Mouse (Mus musculus) MN1 (cell line): Measurements from ENCODE around the gene Palm3.

Experiments used
- DNase-seq: peaks from one replicate; pipeline ENCODE4 v3.0.0-alpha.2; 2016; ENCODE audit warnings: low spot score

Palm3 gene

DNA sequence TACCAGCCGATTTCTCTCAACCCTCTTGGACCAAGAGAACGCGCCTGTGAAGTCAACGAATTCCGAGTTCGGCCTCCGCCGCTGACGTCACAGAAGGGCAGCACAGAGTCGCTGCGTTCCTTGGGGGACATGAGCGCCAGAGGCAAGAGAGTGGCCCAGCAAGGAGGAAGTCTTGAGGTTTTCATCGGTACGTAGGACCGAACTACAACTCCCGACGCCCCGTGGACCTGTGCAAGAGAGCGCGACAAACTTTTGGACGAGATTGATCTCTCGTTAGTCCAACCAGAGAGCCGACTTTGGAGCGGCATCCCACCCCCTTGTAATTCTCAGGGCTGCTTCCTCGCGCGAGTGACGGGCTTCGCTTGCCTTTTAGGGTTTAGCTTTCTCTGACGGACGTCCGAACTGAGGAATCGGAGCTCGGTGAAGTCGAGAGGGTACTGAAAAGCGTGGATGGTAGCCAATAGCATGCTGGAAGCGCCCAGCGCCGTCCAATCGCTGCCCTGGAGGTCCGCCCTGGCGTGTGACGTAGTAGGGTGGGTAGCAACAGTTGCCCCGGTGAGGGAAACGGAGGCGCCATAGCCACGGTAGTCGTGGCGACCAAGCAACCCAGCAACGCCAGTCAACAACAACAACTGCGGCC, 45.1 kb downstream of the Palm3 start, which contains the start of gene Rfx1:
Gene Rfx1, plus strand, starts transcription at position 544 of the 640 bp plus-strand sequence.
- DNase-seq, result peak; percentile 100

DNA sequence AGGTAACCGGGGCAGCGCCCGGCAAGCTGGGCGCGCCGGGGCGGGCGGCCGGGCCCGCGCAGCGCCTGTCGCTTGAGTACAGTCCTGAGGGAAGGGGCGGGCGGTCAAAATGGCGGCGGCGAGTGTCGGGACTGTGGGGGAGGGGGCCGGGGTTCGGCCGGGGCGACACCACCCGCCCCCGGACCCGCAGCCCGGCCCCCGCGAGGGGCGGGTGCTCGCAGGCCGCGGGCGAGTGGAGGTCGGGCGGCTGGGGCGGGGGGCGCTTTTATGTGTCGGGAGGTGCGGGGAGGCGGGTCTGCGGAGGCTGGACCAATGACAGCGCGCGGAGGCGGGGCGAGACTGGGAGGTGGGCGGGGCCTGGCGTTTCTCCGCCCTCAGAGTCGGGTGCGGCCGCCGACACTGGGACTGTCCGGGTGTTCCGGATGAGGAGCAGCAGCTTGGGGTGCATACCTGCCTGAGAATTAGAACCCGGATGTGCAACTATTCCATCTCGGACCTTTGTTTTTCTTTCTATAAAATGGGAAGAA, 45.8 kb downstream of the Palm3 start:
- DNase-seq, result peak; percentile 93

DNA sequence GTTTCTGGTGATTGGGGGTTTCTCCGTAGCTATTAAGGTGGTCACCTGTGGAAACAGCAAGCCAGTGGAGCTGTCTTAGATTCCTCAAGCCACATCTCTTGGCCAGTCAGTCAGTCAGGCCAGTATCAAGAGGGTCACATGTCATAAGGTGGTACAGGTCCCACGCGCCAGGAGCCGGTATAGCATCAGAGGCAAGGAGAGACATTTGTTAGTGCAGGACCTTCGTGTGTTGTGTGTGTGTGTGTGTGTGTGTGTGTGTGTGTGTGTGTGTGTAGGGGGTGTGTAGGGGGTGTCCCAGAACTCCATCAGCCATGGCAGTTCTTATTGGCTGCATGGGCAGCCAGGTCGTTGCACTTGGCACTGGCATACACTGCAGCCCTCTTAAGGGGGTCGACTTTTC, 46.6 kb downstream of the Palm3 start:
- no peak for DNase-seq

DNA sequence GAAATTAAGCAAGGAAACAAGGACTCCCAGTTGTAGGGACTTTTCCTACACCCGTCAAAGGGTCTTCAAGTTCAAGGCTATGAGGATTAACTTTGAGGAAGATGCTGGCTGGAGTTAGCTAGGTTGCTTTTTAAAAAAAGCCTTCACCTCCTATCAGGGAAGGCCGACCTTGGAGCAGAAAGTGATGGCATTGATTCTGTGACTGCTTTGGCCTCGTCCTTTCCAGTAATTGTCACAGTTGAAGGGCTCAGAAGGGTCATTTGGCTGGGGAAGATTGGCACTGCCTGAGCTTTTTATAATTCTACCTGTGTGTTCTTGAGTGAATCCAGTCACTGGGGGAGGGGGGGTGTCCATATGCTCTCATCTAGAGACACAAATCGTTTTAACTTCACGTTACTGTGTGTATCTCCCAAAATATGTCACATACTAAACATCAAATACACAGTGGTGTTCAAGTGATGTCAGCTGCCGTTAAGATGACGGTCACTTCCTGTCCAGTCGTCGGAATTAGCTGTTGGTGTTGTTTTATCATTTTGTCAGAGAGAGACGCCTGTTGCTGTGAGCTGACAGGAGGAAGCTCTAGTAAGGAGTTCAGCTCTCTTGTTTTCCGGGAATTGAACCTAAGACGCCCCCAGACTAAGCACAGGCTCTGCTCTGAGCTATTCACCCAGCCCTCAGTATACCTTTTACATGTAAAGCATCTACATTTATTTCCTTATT, 47.2 kb downstream of the Palm3 start:
- DNase-seq, result no peak

DNA sequence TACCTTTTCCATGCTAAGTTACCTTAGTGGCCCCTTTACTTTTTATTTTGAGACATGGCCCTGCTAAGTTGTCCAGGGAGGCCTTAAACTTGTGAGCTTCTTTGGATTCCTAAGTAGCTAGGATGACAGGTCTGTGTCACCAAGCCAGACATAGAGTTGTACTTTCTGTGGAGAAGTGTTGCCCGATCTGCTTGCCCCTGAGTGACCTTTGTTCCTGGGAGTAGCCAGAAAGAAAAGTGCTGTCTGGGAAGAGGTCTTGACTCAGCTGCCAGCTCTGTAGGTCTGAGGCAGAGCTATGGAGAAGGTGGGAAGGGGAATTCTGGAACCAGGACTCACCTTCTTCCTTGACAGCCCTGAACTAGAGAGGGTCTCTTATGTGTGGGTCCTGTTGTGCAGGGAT, 47.9 kb downstream of the Palm3 start:
- DNase-seq, result no peak

DNA sequence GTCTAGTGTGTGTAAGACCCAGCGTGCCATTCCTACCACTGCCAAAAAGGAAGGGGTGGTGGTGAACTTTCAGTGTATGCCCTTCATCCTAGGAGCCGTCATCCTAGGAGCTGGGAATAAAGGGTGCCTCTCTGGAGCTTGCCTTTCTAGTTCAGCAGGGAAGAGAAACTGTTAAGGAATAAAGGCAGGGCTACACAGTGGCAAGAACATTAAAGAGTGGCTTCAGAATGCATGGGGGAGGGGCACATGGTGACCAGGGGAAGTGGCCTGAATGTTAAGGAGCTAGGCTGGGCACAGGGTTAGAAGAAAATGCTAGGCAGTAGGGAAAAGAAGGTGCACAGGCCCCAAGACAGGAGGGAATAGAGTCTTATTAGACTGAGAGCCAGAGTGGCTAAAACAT, 48.5 kb downstream of the Palm3 start:
- DNase-seq, result no peak

DNA sequence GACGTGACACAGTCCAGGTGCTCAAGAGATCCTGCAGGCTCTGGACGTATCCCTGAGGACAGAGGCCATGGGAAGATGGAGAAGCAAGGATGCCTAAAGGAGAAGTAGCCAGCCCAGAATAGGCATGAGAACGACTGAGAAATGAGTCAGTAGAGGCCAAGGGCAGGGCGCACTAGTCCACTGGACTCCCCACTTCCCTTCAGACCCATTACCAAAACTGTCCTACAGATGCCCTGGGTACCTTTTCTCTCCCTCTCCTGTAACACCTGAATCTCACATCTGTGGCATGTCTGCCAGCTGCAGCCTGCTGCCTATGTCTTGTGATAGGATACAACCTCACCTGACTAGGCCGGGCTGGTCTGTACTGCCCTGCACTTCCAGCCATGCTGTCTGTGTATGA, 49.0 kb downstream of the Palm3 start:
- no peak for DNase-seq

DNA sequence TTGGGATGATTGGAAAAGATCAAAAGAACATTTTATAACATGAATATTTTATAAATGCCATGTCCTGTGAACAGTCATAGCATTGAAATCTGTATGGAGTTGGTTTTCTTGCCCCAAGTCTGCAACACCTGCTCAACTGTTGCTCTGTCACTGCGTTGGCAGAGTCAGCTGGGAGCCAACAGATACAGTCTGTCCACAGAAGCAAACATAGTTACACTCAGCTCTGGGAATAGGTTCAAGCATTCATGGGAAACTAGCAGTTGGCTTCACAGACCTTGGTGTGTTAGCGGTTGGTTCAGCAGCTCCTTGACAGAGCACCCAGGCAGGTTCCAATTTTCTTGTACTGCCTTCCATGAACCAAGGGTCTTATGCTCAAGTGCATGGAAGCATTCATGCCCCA, 49.4 kb downstream of the Palm3 start:
- DNase-seq, result no peak

DNA sequence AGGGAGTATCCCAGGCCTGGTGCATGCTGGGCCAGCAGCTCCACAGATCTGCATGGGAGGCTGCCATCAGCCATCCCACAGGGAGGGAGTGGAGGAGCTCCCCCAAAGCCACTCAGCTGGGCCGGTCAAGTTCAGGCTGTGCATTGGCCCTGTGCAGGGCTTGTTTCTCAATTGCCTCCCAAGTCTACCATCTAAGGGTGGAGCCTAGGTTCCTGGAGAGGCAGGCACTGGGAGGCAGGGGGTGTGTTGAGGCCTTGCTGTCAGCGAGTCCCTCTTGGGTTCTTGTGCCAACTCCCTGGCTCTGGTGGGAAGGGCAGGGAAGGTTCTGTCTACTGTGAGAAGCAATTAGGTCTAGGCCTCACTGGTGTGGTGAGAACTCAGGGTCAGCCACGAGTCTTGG, 50.6 kb downstream of the Palm3 start:
- no peak for DNase-seq

DNA sequence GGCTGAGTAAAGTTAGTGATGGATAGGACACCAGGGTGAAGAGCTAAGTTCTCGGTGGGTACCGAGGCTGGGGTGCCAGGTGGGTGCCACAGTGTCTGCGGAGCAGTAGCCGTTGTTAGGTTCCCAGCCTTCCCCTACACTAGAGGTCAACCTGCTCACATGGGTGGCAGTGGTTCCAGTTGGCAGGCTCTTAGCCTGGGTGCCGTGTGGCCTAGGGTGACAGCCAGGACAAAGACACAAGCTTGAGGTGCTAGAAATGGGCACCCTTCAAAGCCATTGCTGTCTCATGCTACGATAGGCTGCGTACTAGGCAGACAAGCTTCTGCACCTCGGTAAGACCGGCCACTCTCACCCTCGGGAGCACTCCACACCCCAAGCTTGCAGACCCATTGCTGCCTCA, 51.0 kb downstream of the Palm3 start:
- DNase-seq, result no peak

DNA sequence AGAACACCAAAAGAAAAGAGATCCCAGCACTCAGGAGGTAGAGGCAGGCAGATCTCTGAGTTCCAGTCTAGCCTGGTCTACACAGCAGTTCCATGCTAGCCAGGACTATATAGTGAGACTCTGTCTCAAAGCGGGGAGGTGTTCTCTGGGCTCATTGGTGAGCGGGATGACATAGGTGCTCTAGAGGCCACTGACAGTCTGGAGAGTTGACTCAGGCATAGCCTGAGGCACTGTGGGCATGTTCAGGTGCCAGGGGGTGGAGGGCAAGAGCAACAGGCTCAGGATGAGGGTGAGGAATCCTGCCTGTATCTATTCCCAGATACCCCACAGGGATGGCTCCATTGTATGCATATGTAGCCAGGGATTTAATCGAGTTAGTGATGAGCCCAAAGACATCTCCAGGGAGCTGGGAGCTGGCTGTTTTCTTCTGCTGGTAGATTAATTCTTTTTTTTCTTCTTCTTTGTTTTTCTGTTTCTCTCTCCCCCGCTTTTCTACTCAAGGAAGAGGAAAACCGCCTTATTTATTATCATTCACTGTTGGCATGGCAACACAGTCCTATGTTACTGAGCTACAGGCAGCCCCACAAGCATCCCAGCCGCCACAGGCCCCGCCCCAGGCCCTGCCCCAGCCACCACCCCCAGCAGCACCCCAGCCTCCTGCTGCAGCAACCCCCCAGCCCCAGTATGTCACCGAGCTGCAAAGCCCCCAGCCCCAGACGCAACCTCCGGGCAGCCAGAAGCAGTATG, 52.1 kb downstream of the Palm3 start:
- peak; percentile 55 for DNase-seq

DNA sequence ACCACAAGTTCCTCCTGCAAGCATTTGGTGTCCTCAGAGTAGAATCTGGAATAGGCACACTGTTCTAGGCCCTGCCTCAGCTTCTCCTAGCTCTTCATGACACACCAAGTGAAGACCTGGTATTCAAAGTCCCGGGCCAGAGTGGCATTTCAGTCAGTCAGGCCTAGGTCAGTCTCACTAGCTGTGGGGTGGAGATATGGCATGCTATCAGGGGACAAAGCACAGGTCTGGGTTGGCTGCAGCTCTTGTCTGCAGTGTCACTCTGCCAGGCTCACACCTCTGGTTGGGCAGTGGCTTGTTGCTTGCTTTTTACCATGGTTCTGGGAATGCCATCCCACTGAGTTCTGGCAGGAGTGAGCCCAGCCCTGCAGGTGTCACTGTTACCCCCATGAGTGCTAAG, 55.1 kb downstream of the Palm3 start:
- DNase-seq, result no peak

DNA sequence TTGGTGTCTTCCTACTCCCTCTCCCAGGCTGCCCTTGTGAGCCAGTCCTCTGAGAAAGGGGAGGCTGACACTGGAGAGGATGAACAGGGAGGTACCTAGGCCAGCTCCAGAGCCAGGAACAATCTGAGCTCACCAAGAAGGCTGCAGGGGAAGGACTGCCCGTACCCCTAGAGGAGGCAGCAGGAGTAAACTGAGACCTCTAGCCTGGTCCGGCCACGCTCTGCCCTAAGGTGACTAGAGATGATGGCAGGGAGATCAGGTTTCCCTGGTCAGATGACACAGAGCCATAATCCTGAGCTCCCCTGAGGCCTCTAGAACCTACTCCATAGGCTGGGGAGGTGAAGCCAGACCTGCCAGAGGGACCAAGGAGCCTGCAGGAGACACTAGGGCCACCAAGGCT, 55.6 kb downstream of the Palm3 start:
- no peak for DNase-seq

DNA sequence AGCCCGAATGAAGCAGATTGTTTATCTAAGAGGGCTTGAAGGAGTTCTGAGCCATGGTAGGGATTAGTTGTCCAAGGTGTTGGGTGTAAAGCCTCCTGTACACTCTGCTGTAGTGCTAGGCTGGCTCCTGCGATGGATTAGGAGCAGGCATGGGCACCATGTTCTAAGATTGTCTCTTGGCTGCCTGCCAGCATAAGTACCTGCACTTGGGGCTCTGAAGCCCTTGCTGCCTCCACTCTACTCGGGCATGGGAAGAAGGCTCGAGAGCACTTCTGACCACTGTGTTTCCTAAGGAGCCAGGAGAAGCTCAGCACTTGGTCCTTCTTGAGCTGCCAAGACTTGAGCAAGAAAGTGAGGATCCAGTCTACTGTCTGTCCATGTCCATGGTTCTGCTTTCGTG, 57.9 kb downstream of the Palm3 start:
- no peak for DNase-seq
